Mouse (Mus musculus) heart, embryonic 10.5 days (tissue): ENCODE results near the gene Efcab14. TPM values are rescaled to one million over a fixed set of nuclear protein-coding genes. Genes with fewer than 3 reads are reported as not detected.

Source experiments
- DNase-seq: peaks from one replicate; pipeline ENCODE4 v3.0.0-alpha.2; 2017; ENCODE audit warnings: low spot score
- H3K27ac ChIP-seq: fragments of 300-500 bp; sonication (generic); 2 replicates; pipeline ENCODE4 v1.5.1; 2016; ENCODE audit warnings: mild to moderate bottlenecking
- H3K27me3 ChIP-seq: fragments of 300-500 bp; sonication (generic); 2 replicates; pipeline ENCODE4 v1.6.1; 2016; ENCODE audit warnings: mild to moderate bottlenecking; ENCODE audit not compliant: poor library complexity, insufficient read depth, severe bottlenecking
- H3K36me3 ChIP-seq: fragments of 300-500 bp; sonication (generic); 2 replicates; pipeline ENCODE4 v1.6.1; 2016; ENCODE audit warnings: mild to moderate bottlenecking, moderate library complexity
- H3K4me1 ChIP-seq: fragments of 300-500 bp; sonication (generic); 2 replicates; pipeline ENCODE4 v1.6.1; 2016; ENCODE audit warnings: mild to moderate bottlenecking
- H3K4me3 ChIP-seq: fragments of 300-500 bp; sonication (generic); 2 replicates; pipeline ENCODE4 v1.5.1; 2016; ENCODE audit warnings: mild to moderate bottlenecking, moderate library complexity
- H3K9me3 ChIP-seq: fragments of 300-500 bp; sonication (generic); 2 replicates; pipeline ENCODE4 v1.6.1; 2016; ENCODE audit warnings: mild to moderate bottlenecking, moderate library complexity
- WGBS: fragments of 180-500 bp; shearing (Covaris S2); methylation state at CpG from one replicate; pipeline ENCODE4 v1.1.7; 2016; 5-methylcytosine and 5-hydroxymethylcytosine counted together
- polyA plus RNA-seq: library from polyadenylated mRNA; unstranded; fragments of >200 nt; fragmentation: Nextera tagmentation; extraction: Ambion mirVana; gene quantifications from 2 replicates; pipeline ENCODE4 v1.2.1, GENCODE M21; 2016

The Efcab14 gene
- 33.2 and 34.4 TPM in 2 replicates for polyA plus RNA-seq

- H3K27me3 ChIP-seq, result no peaks in the 10 kb centered on the region
- H3K27ac ChIP-seq, result peak within 1 kb of the TSS; percentile 91
- peaks cover 15% of the 10 kb centered on the region for H3K4me1 ChIP-seq
- DNase-seq, result peak; percentile 99
- H3K36me3 ChIP-seq, result peaks cover 17% of the 10 kb centered on the region
- H3K9me3 ChIP-seq, result no peaks in the 10 kb centered on the region
- H3K4me3 ChIP-seq, result peak within 1 kb of the TSS; percentile 72
- WGBS, result under 1% methylated on average over 45 of the region's 45 CpGs
Measured at GRCm38 (mm10) chr4:115737551-115738041, at the start of gene Efcab14. Gene Efcab14 (plus strand): TSS chr4:115737744.

GRCm38 (mm10) chr4:115701468-115701867 is 36.1 kb upstream of the Efcab14 start:
- H3K27me3 ChIP-seq, result no peaks in the 10 kb centered on the region
- H3K4me3 ChIP-seq, result no peak overlapping the region
- H3K36me3 ChIP-seq, result no peaks in the 10 kb centered on the region
- no peaks in the 10 kb centered on the region for H3K4me1 ChIP-seq
- no peak overlapping the region for H3K27ac ChIP-seq
- 73% methylated on average over 3 of the region's 3 CpGs for WGBS
- no peak for DNase-seq
- H3K9me3 ChIP-seq, result no peaks in the 10 kb centered on the region

GRCm38 (mm10) chr4:115703927-115704505 is 33.5 kb upstream of the Efcab14 start:
- Histone ChIP-seq H3K27ac (no peak overlapping the region), H3K27me3 (no peaks in the 10 kb centered on the region), H3K4me3 (no peak overlapping the region), H3K9me3 (no peaks in the 10 kb centered on the region), H3K4me1 (no peaks in the 10 kb centered on the region), H3K36me3 (no peaks in the 10 kb centered on the region)
- DNase-seq, result no peak
- WGBS, result 81% methylated on average over 2 of the region's 2 CpGs

GRCm38 (mm10) chr4:115708974-115709593 is 28.5 kb upstream of the Efcab14 start:
- Histone ChIP-seq H3K4me1 (peaks cover 3% of the 10 kb centered on the region; the same call in 1 of the 2 replicates), H3K27ac (no peak overlapping the region), H3K36me3 (no peaks in the 10 kb centered on the region), H3K4me3 (no peak overlapping the region), H3K9me3 (no peaks in the 10 kb centered on the region), H3K27me3 (no peaks in the 10 kb centered on the region)
- no peak for DNase-seq
- WGBS, result 44% methylated on average over 13 of the region's 13 CpGs

- Histone ChIP-seq H3K4me3 (peak overlapping the region; percentile 27; the same call in 1 of the 2 replicates), H3K27ac (no peak overlapping the region), H3K9me3 (no peaks in the 10 kb centered on the region), H3K4me1 (peaks cover 3% of the 10 kb centered on the region; the same call in 1 of the 2 replicates), H3K27me3 (no peaks in the 10 kb centered on the region), H3K36me3 (no peaks in the 10 kb centered on the region)
- DNase-seq, result peak; percentile 80
- 14% methylated on average over 13 of the region's 13 CpGs for WGBS
Measured at GRCm38 (mm10) chr4:115709792-115710418, 27.6 kb upstream of the Efcab14 start.

GRCm38 (mm10) chr4:115728721-115729120 is 8.8 kb upstream of the Efcab14 start:
- Histone ChIP-seq H3K4me1 (0 out of 2 replicates have a peak, but pooled peaks cover 4% of the 10 kb centered on the region), H3K4me3 (no peak overlapping the region), H3K9me3 (no peaks in the 10 kb centered on the region), H3K27me3 (0 out of 2 replicates have a peak, but pooled peaks cover 4% of the 10 kb centered on the region), H3K36me3 (no peaks in the 10 kb centered on the region), H3K27ac (no peak overlapping the region)
- peak; percentile 77 for DNase-seq
- 16% methylated on average over 5 of the region's 5 CpGs for WGBS

- Histone ChIP-seq H3K9me3 (no peaks in the 10 kb centered on the region), H3K4me1 (0 out of 2 replicates have a peak, but pooled peaks cover 4% of the 10 kb centered on the region), H3K27me3 (0 out of 2 replicates have a peak, but pooled peaks cover 4% of the 10 kb centered on the region), H3K4me3 (no peak overlapping the region), H3K27ac (no peak overlapping the region), H3K36me3 (no peaks in the 10 kb centered on the region)
- DNase-seq, result peak; percentile 86
- WGBS, result 22% methylated on average over 7 of the region's 7 CpGs
Measured at GRCm38 (mm10) chr4:115731588-115732222, 5.8 kb upstream of the Efcab14 start.

GRCm38 (mm10) chr4:115732223-115732818 is 5.2 kb upstream of the Efcab14 start:
- no peaks in the 10 kb centered on the region for H3K9me3 ChIP-seq
- 0 out of 2 replicates have a peak, but pooled peaks cover 4% of the 10 kb centered on the region for H3K4me1 ChIP-seq
- 0 out of 2 replicates have a peak, but pooled peaks cover 4% of the 10 kb centered on the region for H3K27me3 ChIP-seq
- WGBS, result 65% methylated on average over 3 of the region's 3 CpGs
- no peaks in the 10 kb centered on the region for H3K36me3 ChIP-seq
- no peak overlapping the region for H3K4me3 ChIP-seq
- no peak overlapping the region for H3K27ac ChIP-seq
- no peak for DNase-seq

- 67% methylated on average over 5 of the region's 5 CpGs for WGBS
- H3K9me3 ChIP-seq, result no peaks in the 10 kb centered on the region
- H3K4me1 ChIP-seq, result peaks cover 13% of the 10 kb centered on the region
Measured at GRCm38 (mm10) chr4:115733746-115734145, 3.8 kb upstream of the Efcab14 start.

GRCm38 (mm10) chr4:115734867-115735266 is 2.7 kb upstream of the Efcab14 start:
- peaks cover 20% of the 10 kb centered on the region for H3K4me1 ChIP-seq
- no peaks in the 10 kb centered on the region for H3K9me3 ChIP-seq
- no peak overlapping the region for H3K4me3 ChIP-seq
- no peak overlapping the region for H3K27ac ChIP-seq
- H3K36me3 ChIP-seq, result no peaks in the 10 kb centered on the region
- no peak for DNase-seq
- H3K27me3 ChIP-seq, result 0 out of 2 replicates have a peak, but pooled peaks cover 4% of the 10 kb centered on the region
- 64% methylated on average over 4 of the region's 4 CpGs for WGBS

More at GRCm38 (mm10) chr4:115733746-115734145, 3.8 kb upstream of the Efcab14 start:
- Histone ChIP-seq H3K36me3 (no peaks in the 10 kb centered on the region), H3K27ac (no peak overlapping the region), H3K27me3 (0 out of 2 replicates have a peak, but pooled peaks cover 4% of the 10 kb centered on the region), H3K4me3 (no peak overlapping the region)
- no peak for DNase-seq

GRCm38 (mm10) chr4:115738481-115738985 is 989 bp downstream of the Efcab14 start:
- 43% methylated on average over 13 of the region's 13 CpGs for WGBS

GRCm38 (mm10) chr4:115742658-115743057 is 5.1 kb downstream of the Efcab14 start:
- no peak overlapping the region for H3K4me3 ChIP-seq
- no peaks in the 10 kb centered on the region for H3K9me3 ChIP-seq
- DNase-seq, result no peak
- peaks cover 42% of the 10 kb centered on the region for H3K36me3 ChIP-seq
- H3K27ac ChIP-seq, result no peak overlapping the region
- no peaks in the 10 kb centered on the region for H3K27me3 ChIP-seq
- peaks cover 15% of the 10 kb centered on the region for H3K4me1 ChIP-seq

More at GRCm38 (mm10) chr4:115738481-115738985, 989 bp downstream of the Efcab14 start:
- no peaks in the 10 kb centered on the region for H3K9me3 ChIP-seq
- peaks cover 15% of the 10 kb centered on the region for H3K4me1 ChIP-seq
- H3K4me3 ChIP-seq, result peak overlapping the region; percentile 72
- H3K27me3 ChIP-seq, result no peaks in the 10 kb centered on the region
- no peak for DNase-seq
- peaks cover 23% of the 10 kb centered on the region for H3K36me3 ChIP-seq
- peak overlapping the region; percentile 91 for H3K27ac ChIP-seq
